Mouse (Mus musculus) left cerebral cortex, adult 18-20 months (tissue): ENCODE data around the gene Mindy4. TPM values are rescaled to one million over a fixed set of nuclear protein-coding genes. Genes with fewer than 3 reads are reported as not detected.

Experiments
- DNase-seq, 2 experiments: peaks; one replicate each; pipeline ENCODE4 v3.0.0; 2021 to 2022; ENCODE audit warnings: low spot score in 2 of 2, mixed read lengths in 1 of 2
- total RNA-seq, 2 experiments: library from RNA; stranded (reverse); gene quantifications; 2 replicates each; pipeline ENCODE4 v1.2.3; 2021

The Mindy4 gene
- total RNA-seq, 2 experiments from 2014 or later: 8.8 to 8.9 TPM

DNA sequence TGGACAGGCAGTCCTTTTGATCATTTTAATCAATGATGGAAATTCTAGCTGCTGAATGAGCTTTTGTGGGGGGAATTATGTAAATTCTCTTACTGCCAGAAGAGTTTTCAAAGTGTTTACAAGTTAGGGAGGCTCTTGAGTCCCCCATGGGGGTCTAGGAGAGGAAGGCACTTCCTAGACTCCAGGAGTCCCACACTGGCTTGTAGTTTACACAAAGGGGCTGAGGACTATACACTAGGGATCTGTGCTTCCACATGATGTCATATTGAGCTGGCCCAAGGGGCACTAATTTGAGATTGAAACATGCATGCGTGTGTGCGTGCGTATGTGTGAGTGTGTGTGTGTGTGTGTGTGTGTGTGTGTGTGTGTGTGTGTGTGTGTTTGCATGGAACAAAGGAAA, 748 bp downstream of the Mindy4 start:
- DNase-seq: no peak

DNA sequence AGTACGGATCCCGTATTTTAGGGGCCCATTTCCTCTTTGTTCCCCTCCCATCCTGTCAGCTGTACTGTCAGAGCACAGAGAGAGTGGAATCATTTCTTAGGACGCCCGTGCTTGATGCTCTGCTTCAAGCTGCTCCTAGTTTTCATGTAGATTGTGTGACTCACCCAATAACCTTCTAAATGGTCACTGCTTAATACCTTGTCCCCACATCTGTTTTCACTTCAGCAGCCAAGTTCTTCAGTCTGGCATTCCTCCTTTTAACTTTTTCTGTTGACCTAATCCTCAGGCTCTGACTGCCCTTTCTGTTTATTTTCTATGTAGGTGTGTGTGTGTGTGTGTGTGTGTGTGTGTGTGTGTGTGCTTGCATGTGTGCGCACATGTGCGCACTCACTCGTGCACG, 4.6 kb downstream of the Mindy4 start:
- no peak for DNase-seq

DNA sequence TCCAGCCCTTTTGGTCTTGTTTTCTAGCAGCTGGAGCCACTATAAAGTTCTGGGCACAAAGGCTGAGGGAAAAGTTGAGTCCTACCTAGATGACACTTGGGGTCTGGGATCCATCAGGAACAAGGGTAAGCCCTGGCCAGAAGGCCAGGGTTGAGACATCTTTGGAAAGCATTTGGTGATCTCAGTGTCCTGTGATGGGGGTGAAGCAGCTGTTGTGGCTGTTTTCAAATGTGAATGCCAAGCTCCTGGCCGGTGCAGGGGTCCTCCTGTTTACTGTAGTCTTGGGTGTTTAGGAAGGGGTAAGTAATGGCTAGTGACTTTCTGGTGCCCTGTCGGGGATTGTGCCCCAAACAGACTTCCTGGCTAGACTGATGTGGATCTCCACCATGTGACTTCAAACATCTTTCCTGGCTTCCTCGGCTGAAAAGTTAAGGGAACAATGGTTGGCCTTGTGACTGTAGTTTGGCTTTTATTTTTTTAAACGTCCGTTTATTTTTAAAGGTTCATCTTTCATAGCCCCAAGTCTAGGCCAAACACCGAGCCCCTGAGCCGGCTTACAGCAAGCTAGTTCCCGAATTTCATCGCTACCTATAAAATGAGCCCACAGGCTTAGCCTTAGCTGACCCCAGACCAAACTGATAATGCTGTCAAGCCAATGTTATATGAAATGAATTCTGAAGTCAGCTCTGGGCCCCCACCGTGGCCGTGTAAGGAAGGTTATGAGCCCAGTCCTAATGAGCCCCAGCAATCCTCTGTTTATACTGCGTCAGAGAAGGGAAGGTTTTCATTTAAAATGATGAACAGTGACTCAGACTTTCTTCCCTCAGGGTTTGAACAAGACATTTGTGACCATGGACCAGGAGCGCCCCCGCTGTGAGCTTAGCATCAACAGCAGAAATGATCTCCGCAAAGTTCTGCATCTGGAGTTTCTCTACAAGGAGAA, 7.5 kb downstream of the Mindy4 start:
- no peak for DNase-seq

DNA sequence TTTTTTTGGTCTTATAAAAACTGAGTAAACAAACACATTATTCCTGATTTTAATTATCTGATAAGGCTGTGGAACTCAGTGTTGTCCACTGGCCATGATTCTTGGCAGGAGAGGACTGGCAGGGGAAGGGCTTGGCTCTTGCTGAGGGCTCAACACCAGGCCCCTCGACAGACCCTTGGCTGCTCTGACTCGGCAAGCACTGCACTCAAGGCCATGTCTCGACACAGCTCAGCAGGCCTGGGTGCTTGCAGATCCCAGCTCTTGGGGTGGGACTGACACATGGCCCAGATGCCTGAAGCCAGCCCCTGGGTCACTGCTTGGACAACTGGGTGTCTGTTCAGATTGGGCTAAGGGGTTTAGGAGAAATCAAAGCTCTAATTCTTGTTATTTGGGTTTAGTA, 11.4 kb downstream of the Mindy4 start:
- no peak for DNase-seq

DNA sequence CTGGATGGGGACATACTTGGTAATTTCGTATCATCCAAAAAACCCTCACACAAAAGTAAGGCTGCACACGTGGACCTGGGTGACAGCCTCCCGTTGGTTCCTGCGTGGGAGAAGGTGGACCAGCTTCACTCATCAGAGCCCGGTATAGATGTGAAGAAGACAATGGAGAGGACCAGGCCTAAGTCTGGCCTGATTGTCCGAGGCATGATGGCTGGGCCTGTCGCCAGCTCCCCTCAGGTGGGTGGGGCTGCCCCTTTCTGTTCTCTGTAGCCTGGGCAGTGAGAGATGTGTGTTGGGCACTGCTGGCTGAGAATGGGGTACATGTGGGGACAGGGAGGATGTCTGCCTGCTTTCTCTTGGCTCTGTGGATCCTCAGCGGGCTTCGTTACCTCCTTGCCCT, 15.0 kb downstream of the Mindy4 start:
- DNase-seq: no peak

DNA sequence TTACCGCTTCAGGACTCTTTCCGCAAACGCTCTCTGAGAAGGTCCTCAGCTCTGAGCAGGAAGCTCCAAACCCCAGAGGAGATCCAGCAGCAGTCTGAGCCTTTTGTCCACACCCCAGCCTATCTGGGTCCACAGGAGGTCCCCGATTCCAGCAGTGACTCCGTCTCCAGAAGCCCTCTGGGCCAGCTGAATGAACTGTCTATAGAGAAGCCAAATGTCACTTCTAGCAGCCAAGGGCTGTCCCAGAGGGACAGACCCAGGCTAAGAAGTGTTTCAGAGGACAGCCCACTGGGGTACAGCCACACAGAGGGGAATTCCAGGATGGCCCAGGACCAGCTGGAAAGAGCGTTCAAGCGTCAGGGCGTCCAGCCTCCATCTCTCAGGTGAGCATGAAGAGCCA, 20.8 kb downstream of the Mindy4 start:
- no peak for DNase-seq

DNA sequence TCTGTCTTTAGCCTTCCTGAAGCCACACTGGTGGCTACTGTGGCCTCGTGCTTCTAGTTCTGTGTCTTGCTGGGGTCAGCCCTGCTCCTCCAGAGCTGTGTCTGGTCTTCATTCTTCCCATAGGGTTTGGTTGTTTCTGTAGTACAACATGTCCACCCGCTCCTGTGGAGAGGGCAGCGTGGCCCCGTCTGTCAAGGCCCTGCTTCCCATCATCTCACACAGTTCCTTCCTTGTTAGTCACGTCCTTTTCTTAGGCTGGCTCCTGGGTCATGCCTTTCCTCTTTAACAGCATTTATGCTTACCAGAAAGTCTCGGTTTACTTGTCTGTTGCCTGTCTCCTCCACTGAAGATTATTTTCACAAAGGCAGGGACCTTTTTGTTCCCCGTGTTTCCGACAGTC, 26.9 kb downstream of the Mindy4 start:
- DNase-seq: no peak

DNA sequence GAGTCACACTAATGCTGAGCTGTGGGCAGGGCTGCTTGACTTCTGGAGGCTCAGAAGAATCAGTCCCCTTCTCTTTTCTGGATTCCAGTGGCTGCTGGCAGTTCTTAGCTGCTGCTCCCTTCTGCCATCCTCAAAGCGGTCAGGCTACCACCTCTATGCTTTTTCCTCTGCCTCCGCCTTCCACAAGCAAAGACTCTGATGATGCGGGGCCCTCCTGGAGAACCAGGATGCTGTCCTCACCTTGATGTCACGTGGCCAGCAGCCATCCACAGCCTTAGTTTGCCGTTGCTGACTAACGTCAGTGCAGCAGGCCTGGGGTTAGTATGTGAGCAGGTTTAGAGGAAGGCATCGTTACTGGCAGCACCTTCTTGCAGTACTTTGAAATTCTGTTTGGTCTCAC, 28.9 kb downstream of the Mindy4 start:
- DNase-seq: no peak

DNA sequence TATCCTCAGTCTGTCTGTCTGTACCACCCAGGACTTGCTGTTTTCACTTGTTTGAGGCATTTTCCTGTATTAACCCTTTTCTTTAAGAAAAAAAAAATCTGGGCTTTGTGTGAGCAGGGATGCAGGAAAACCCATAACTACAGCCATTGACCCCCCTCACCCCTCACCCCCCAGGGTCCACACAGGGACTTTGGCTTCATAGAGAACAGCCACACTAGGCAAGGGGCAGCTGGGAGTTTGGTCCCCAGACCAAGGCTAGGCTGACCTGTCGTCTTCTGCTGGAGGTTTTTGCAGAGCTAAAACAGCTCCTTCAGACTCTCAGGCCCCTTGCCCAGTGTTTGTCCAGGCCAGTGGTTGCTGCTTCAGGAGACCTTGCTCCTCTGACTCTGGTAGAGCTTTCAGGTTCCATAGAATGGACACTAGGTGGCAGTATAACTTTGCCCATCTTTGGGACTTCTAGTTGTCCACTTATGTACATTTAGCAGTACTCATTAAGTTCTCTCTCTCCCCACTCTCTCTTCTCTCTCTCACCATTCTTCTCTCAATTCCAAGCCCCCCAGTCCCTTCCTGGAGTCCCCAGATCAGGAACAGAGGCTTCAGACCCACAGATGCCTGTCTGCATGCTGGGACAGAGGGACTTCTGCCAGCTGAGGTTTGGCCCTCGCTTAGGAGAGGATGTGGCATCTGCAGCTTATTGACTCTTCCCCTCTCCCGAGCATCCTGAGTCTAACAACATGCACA, 29.5 kb downstream of the Mindy4 start:
- DNase-seq: peak in 1 of 2 experiments; percentile 31

DNA sequence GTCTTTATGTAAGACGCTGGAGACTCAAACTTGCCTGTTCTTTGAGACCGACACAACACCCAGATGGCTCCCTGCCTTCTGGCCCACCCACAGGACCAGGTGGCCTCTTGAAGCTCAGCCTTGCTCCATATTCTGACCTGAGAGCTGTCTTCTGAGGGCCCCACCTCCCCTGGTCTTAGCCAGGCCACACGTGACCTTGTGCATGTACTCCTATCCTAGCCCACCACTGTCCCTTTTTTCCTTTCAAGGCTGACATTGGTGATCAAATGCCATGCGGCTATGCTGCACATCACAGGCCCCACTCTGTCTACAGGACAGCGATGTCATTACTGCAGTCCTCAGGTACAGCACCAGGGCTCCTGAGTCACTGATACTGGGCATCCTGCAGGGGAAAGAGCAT, 30.1 kb downstream of the Mindy4 start:
- DNase-seq: no peak

DNA sequence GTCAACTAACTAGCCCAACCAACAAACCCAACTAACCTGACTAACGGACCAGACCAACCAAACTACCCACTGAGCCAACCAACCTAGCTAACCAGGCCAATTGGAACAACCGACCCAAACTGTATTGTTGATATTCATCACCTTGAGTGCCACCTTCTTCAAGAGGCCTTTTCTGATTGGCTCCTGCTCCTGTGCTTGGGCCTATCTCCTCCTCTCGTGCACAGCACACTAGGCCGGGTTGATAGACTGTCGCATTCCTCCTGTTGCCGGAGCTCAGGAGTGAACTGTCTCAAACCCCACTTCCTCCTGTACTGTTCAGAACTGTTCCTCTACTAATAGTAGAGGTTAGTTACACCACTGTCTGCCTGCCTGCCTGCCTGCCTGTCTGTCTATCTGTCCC, 31.5 kb downstream of the Mindy4 start:
- DNase-seq: no peak

DNA sequence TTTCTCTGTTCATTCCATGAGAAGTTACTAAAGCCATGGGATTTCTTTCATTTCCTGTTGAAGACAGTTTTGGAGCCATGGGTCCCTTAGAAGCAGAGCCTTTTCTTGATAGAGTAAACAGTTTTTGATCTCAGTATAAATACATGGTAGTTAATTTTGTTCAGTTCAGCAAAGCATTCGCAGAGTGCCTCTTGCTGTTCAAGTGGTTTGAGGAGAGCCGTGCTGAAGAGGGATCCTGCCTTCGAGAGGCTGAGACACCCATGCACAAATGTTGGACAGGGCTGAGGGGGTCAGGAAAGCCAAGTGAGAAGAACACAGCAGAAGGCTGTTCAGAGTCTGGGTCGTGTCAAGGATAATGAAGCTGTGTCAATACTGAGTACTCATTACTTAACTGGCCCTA, 32.5 kb downstream of the Mindy4 start:
- DNase-seq: no peak

DNA sequence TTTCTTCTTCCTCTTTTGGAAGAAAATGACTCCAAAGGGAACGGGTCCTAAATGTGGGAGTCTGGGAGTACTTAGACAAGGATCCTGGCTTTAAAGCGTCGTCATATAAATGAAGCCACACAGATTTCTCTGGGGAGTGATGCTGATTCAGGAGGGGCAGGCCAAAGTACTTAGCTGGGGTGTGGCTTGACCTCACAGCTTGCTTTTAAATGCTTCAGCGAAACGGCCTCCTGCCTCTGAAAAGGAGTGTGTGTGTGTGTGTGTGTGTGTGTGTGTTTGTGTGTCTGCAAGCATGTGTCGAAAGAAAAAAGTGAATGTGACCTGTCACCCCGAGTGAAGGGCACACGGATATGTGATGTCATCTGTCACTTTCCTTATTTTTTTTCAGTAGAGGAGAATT, 36.7 kb downstream of the Mindy4 start:
- DNase-seq: no peak

DNA sequence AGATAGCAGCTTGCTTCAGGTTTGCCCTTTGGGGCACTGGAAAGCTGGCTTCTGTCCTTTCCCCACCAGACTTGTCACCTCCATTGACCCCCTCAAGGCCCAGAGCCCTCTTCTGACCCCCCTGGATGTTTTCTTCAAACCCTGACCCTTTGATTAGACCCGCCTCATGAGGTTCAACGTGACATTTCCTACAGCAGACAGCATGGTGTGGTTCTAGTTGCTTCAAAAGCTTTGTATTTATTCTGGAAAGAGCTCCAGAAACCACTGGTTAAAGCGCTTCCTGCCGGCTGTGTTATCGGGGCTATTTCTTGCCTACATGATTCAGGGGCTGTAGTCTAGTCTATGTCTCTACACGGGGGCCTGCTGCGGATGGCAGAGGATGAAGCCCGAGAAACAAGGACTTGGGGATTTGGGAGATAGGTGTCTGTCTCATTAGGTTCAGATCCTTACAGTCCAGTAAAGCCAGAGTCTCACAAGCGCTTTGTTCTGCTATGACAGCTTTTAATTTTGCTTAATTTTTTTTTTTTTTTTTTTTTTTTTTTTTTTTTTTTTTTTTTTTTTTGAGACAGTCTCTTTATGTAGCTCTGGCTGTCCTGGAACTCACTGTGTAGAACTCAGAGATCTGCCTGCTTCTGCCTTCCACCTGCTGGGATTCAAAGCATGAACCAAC, 37.5 kb downstream of the Mindy4 start:
- DNase-seq: no peak

DNA sequence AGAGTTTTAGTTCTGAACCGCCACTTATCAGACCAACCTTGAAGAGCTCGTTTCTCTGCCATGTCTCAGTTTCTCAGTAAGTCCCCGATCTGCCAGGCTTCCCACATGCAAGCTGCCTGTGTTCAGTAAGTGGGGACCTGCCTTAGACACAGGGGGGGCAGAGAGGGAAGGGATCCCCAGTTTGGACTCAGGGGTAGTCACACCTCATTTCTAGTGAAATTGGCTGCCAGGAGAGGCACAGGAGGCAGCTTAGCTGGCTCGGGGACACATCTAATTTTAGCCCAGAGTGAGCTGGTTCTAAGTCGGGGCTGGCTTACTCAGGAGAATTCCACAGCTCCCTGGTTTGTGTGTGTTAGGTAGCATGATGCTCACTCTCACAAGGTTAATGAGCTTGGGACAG, 38.3 kb downstream of the Mindy4 start:
- peak; percentile 38 to 43 for DNase-seq

DNA sequence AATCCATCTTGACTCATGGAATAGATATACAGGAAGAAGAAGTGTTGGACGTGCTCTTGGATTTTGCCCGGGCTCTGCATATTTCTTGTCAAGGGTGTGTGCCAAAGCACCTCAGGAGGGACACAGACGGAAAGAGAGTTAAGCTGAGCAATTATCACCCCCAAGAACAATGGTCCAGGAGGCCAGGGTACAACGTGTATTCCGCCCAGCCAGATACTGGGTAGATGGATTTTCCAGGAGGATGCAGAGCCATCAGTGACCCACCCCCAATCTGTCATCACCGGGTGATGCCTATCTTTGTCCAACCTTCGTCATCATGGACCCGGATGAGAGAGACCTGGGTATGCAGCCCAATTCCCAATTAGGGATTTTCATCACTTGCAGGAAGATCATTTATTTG, 42.5 kb downstream of the Mindy4 start:
- DNase-seq: no peak

DNA sequence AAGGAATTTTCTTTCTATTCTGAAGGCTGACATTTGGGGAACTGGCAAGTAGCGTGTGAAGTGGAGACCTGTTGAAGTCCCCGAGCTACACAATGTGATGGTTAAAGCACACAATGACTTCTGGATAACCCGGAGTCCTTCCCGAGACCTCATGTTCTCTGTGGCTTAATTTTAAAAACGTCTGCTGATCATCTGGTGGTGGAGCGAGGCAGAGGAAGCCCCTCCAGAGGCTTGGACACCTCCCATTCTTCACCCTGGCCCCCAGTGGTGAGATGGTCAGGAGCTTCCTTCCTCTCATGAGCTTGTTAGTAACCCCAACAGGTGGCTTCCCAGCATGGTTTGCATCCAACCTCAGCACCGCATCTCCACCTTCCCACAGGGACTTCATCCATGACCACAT, 43.3 kb downstream of the Mindy4 start:
- no peak for DNase-seq

DNA sequence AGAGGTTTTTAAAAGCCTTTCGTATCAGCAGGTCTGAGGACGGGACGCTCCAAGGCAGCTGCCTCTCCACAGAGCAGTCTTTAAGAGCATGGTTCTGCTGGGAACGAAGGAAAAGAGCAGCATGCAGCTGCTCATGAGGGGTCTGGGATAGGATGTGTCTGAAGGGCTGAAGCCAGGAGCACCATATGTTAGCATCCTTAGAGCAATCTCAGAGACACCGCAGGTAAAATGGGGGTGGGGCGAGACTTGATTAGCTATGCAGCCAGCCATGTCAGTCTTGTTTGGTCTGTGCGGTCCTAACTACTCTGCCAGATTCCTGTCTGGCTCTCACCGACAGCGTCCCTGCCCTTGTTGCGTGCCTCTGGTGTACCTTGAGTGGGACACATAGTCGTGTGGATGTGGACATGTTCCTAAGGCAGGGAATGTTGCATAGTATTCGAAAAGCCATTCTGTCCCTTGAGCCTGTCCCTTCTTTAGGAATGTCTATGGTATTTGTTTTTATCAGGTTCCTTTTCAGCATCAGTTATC, 43.8 kb downstream of the Mindy4 start:
- no peak for DNase-seq

DNA sequence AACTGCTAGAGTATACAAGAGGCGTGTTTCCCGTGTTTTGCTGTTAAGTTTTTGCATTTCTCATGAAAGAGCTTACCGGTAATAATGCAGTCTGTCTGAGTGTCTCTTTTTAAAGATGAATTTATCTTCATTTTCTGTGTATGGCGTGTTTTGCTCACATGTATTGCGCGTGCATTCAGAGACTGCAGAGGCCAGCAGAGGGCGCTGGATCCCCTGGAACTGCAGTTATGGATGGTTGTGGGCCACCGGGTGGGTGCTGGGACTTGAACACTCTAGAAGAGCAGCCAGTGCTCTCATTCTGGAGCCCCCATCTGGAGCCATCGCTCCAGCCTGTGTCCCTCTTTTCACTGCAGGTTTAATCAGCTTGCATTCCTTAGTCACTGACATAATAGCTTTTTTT, 46.1 kb downstream of the Mindy4 start:
- DNase-seq: no peak

DNA sequence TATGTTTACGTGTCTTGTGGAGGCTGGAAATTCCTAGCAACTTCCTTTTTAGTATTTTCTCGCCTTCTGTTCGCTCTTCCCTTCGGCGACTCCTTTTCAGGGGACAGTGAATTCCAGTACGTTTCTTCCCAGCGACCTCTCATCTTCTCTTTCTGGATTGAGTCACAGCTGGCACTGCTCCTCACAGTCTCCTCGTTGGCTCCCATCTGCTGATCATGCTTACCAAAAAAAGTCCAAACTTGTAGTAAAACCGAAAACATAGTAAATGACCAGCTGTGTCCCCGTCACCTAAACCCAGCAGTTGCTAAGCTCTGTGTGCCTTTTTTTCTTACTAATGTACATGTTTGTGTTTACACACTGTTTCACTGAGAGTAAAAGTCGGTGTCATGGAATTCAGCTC, 47.6 kb downstream of the Mindy4 start:
- DNase-seq: no peak

DNA sequence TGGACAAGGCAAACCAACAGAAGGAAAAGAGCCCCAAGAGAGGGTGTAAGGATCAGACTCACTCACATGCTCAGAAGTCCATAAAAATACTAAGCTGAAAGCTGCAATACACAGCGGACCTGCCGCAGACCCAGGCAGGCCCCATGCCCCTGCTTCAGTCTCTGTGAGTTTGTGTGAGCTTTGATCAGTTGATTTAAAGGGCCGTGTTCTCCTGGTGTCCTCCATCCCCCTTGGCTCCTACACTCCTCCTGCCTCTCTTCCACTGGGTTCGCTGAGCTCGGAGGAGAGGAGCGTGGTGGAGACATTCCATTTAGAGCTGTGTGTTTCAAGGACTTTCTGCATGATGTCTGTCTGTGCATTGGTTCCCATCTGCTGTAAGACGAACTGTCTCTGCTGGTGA, 48.4 kb downstream of the Mindy4 start:
- no peak for DNase-seq

DNA sequence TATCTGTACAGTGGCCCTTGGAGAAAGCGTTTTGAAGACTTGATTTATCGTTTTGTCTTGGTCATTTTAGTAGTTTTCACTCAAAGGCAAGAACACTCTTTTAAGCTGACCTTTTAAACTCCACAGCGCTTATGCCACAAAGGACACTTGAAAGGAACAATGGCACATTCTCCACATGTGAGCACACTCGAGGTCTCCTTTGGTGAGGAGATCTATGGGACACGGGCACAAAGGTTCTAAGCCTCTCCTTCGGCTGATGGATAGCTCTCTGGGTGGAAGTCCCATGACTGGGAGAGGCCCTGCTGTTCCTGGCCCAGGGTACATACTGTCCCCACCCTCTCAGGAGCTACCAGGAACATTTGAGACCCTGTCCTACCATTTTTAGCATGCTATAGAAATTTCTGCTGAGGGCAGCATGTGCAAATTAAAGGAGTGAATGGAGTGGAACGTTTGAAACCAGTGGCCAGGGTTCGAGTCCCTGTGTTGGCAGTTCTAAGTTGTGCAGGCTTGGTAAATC, 49.6 kb downstream of the Mindy4 start:
- no peak for DNase-seq
